Mouse (Mus musculus) liver, embryonic 14.5 days (tissue): ENCODE results near the gene Upk3b.
"Not testable (repeated sequence)": the region's sequence is repeated elsewhere in the genome, so short reads cannot be mapped to it uniquely, and the experiment has no call there.

ENCODE experiments used
- CTCF ChIP-seq: IDR thresholded peaks from 2 replicates; pipeline ENCODE4 v1.5.1; 2016; ENCODE audit warnings: antibody characterized with exemption, low read depth, control low read depth
- EP300 ChIP-seq: IDR thresholded peaks from 2 replicates; pipeline ENCODE4 v1.6.1; 2016; ENCODE audit warnings: antibody characterized with exemption, low read depth

DNA sequence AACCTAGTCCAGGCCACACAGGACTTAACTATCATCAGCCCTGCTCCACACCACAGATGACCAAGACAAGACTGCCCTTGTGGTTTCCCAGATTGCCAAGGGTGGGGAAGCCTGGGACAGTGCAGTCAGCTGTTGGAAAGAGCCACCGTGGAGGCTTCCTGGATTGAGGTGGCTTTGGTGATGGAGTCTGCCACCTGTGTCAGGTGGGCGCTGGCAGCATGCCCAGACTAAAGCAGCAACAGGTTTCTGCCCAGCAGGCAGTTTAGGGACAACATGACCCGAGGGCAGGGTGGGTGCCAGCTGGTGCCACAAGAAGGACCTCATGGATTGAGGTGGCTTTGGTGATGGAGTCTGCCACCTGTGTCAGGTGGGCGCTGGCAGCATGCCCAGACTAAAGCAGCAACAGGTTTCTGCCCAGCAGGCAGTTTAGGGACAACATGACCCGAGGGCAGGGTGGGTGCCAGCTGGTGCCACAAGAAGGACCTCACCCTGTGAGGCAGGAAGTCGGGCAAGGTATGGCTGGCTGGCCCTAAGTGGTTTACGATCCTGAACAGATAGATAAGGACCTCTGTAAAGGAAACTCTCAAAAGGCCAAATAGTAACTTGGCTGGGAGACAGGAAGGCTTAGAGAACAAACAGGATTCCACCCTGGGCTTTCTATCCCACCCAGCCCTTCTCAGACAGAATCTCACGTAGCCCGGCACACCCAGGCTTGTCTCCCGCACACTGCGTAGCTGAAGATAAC is 28.3 kb downstream of the Upk3b start:
- TF ChIP-seq CTCF, EP300: not testable (repeated sequence)
